Mouse (Mus musculus) mouse embryonic stem cell (cell line): ENCODE results near the gene Stfa1.
"Not testable (repeated sequence)": the region's sequence is repeated elsewhere in the genome, so short reads cannot be mapped to it uniquely, and the experiment has no call there.

ENCODE experiments used
- in situ Hi-C, 2 experiments: fragments of 300-500 bp; cut with MboI; formaldehyde crosslinking; loops; 1 replicate in 1 of 2; 3 replicates in 1 of 2; pipeline ENCODE4 v1.14.3; 2019 to 2020; ENCODE audit warnings: low sequenced_read_pairs in 2 of 2, low pct_unique_long_range_greater_than_20kb in 1 of 2, mixed read lengths in 1 of 2; ENCODE audit not compliant: unreplicated experiment in 1 of 2

The Stfa1 gene

DNA sequence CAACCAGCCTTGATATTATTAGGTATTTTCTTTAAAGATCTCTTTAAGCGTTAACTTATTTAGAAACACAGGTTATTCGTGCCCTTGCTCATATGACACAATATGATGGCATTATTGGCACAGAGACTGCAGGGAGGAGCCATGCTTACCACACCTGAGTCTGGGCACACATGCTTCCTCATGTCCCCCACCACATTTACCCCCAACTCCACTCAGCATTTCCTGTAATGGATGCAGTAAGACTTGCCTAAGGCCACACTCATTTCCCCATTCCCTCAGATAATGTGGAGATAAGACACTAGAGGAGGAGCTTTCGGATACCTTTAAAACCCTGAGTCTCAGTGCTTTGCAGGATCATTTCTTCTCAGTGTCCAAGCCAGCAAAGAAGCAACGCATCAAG is at the start of gene Stfa1:
Stfa1 (plus strand) TSS at position 156 of the 400 bp plus-strand sequence.
- in situ Hi-C loops, result not testable (repeated sequence)

DNA sequence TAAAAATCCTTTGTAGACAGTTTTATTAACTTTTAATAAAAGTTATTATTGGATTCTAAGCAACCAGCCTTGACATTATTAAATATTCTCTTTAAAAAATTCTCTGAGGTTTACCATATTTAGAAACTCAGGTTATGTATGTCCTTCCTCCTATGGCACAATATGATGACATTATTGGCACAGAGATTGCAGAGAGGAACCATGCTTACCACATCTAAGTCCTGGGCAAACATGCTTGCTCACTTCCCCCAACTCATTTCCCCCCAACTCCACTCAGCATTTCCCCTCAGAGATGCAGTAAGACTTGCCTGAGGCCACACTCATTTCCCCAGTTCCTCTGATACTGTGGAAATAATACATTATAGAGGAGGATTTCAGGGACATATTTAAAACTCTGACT is 16.2 kb upstream of the Stfa1 start:
- in situ Hi-C loops, result not testable (repeated sequence)

DNA sequence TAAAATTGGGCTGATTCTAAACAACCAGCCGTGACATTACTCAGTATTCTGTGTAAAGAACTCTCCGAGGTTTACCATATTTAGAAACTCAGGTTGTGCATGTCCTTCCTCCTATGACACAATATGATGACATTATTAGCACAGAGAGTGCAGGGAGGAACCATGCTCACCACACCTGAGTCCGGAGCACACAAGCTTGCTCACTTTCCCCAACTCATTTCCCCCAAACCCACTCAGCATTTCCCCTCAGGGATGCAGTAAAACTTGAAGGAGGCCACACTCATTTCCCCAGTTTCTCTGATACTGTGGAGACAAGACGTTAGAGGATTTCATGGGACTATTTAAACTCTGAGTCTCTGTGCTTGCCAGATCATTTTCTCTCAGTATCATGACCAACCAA is 12.4 kb downstream of the Stfa1 start:
- in situ Hi-C loops, result no loop called here

GRCm38 (mm10) chr16:36307631-36308030 is 30.9 kb downstream of the Stfa1 start:
- in situ Hi-C loops, result no loop called here

DNA sequence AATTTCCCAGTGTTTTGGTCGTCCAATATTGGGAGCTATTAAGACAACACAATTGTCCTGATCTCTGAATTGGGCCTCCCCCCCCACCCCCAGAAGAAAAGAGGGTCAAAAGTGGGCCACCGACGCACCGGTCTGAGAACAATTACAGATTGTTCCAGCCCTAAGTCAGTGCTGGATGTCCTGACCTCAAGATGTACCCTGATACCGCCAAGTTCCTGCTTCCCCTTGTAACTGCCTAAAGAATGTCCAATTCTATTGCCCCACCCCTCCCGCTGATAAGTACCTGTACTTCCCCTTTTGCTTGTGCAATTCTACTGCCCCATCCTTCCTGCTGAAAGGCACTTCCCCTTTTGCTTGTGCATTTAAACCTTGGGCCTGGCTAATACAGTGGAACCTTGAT is 39.4 kb downstream of the Stfa1 start:
- in situ Hi-C loops, result not testable (repeated sequence)

DNA sequence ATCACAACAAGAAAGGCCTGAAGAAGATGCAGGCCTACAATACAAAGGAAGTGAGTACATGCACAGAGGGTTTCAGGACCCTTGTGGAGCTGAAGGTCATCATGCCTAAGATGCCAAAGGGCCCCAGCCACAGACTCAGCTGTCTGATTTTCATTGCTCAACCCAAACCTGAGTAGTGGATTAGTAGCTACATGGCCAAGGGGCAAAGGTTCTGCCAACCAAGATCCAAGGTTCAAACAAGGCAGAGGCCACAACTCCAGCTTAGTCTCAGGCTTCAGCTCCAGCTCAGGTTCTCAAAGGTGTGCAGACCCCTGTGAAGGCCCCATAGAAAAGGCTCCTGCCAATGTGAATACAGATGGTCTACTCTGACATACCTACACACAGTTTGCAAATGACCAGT is 42.5 kb downstream of the Stfa1 start:
- in situ Hi-C loops, result no loop called here

DNA sequence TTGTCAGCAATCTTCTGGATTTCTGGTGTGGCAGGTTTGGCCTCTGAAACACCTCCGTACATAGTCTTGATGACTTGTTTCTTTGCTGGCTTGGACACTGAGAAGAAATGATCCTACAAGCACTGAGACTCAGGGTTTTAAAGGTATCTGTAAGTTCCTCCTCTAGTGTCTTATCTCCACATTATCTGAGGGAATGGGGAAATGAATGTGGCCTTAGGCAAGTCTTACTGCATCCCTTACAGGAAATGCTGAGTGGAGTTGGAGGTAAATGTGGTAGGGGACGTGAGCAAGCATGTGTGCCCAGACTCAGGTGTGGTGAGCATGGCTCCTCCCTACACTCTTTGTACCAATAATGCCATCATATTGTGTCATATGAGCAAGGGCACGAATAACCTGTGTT is 57.5 kb downstream of the Stfa1 start, which contains the start of gene BC117090:
BC117090 (minus strand) TSS at position 101 of the 400 bp plus-strand sequence.
- in situ Hi-C loops, result no loop called here
